Mouse (Mus musculus) monocyte, adult 2 months (primary cell): ENCODE results near the gene Gli1.
A peak's percentile ranks its signal among the peaks of the same experiment; 100 is the strongest.

Experiments used
- DNase-seq, 2 experiments: peaks; one replicate each; pipeline ENCODE4 v3.0.0; 2022; ENCODE audit warnings: low spot score in 2 of 2, low read depth in 1 of 2

Gene Gli1

DNA sequence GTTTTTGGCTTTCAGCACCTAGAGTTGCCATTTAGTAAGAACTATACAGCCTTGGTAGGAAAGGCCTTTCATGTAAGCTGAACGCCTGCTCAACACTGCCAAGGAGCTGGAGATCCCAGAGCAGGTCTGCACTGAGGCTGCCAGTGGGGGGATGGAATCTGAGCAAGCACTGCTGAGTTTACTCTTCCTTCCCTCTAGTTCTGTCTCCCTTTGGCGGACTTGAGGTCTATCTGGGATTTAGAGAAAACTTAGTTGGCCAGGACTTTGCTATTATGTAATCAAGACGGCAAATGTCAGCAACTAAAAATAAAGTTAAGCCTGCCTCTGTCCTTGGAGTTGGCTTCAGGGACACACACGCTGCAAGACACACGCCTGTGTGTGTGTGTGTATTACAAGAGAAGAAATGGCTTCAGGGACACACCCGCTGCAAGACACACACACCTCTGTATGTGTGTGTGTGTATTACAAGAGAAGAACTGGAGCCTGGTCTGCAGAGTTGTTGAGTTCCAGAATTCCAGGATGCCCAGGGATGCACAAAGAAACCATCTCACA, 48.7 kb downstream of the Gli1 start:
- DNase-seq: no peak

DNA sequence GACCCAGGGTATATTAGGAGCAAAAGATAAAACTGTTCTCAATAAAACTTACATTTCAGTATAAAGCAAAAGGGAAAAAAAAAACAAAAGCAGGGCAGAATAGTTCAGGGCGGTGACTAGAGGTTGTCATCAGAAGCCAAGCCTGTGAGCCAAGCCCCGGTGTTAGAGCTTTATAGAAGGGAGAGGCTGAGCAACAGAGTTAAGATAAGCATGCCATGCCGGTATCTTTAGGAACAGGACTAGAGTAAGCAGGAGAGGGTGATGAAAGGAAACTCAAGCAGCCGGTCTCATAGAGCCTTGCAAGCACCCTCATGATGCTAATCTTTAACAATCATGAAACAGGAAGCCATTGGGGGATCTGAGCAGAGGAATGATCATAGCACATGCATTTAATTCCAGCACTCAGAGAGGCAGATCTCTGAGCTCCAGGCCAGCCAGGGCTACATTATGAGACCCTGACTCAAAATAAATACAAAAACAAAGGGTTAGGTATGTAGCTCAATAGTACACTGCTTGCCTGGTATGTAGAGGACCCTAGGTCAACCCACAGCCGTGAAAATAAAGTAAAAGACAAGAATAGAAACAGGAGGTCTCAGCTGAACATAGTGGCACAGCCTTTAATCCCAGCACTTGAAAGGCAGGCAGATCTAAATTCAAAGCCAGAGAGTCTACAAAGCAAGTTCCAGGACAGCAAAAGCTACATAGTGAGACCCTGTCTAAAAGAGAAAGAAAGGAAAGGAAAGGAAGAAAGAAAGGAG, 49.7 kb downstream of the Gli1 start:
- no peak for DNase-seq

DNA sequence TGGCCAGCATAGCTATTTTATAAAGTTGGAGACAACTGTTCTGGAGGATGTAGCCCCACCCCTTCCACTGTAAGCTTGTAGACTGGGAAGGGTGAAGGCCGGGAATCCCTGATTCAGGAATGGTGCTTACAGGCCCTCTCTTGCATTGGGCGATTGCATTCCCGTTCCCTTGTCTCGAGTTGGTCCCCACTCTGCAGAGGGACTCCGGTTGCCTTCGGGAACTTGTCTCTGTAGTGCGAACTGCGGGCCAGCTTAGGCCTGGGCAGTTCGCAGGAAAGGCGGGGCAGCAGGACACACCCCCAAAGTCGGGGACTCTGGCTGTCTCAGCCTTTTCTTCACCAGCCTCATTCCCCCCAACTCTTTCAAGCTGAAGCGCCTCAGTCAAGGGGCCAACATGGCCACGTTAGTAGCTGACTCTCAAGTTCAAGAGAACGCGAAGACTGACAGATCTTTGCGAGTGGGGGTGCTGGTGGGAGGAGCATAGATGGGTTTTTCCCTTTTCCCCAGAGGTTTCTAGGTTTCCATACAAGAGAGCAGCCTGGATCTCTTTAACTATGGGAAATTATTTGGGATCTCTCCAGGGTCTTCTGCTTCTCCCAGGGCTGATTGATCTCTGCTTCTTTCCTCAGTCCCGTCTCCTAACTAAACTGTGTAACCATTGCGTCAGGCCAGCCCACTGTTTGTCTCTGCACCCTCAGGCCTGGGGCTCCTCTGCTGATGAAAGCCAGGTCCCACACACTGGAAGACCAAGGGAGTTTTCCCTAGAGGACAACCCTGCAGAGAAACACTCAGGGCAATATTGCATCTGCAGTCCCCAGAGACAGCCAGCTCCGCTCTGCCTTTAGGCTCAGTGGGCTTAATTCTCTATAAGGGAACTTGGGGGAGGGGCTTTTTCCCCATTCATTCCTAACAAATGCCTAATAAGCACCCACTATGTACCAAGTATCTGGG, 50.6 kb downstream of the Gli1 start:
- peak in 1 of 2 experiments; percentile 50 for DNase-seq

DNA sequence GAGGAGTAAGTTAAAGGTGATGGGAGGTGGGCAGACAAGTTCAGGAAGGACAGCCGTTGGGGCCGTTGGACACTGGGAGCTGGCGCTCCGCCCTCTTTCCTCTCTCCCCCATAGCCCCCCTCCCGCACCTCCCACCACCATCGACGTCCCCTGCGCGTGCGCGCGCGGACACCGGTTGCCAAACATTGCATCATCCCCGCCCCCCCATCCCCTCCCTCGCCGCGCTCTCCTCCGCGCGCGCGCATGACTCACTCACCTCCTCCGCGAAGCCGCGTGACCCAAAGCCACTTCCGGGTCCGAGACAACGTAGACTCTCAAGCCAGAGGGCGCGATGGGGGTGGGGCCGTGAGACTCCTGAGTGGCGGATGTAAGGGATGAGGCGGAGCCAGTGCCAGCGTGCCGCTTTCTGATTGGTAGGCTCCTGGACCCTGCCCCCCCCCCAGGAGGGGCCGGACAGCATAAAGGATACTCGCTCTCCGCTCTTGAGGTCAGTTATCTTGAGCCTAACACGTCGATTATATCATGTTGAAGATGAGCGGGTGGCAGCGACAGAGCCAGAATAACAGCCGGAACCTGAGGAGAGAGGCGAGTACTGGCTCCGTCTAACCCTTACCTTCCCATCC, 51.4 kb downstream of the Gli1 start:
- DNase-seq: peak; percentile 99

DNA sequence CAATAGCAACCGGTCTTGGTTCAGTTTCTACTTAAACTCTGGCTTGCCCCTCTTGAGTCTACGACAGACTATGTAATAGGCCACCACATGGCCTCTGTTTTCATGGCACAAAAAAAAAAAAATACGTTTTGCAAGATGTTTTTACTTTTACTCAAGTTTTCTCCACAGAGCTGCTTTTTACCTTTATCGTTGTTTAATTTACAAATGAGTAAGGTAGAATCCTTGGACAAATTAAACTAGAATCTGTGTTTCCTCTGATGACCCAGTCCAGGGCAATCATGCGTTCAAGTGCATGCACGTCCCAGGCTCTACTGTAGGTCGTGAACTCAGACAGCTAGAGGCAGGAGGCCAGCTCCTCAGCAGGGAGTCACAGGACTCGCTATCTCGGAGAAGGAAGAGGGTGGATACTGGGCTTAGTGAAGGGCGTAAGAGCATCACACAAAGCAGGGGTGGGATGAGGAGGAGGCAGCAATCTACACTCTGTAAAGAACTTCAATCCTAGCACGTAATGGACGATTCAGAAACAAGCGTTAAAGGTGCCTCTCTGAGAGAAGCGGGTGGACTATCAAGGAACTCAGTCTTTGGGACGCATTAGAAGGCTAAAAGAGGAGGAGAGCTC, 52.1 kb downstream of the Gli1 start:
- DNase-seq: peak; percentile 22 to 64

DNA sequence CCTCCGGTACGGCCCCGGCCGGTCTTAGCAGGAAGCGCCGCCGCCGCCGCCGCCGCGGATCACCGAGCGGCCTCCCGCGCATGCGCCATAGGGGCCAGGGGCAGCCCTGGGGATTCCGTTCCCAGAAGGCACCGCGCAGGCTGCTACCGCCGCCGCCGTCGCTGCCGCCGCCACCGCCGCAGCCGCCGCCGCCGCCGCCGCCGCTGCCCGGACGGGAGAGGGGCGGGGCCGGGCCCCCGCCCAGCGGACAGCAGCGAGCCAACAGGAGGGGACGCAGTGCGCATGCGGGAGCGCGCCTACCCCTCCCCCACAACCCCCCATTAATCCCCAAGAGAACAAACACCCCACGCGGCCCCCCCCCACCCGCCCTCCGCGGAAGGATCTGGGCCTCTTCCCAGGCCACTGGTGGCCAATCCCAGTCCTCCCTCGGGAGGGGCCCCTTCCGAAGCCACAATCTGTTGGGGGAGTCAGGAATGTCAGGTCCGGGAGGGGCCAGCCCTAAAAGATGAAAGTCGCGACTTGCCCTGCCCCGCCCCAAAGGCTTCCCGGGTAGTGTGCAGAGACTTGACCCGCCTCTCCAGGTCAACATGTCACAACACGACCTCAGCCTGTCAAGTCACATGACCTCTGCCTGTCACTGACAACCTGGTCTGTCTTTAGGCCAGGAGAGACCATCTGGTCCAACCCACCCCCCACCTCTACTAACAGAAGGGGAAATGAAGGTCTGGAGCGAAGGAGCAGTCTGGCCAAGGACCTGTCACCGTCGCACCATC, 52.8 kb downstream of the Gli1 start, which contains the start of gene Mbd6:
Mbd6 (minus strand) TSS at position 219 of the 773 bp plus-strand sequence.
- DNase-seq: peak; percentile 84 to 86

DNA sequence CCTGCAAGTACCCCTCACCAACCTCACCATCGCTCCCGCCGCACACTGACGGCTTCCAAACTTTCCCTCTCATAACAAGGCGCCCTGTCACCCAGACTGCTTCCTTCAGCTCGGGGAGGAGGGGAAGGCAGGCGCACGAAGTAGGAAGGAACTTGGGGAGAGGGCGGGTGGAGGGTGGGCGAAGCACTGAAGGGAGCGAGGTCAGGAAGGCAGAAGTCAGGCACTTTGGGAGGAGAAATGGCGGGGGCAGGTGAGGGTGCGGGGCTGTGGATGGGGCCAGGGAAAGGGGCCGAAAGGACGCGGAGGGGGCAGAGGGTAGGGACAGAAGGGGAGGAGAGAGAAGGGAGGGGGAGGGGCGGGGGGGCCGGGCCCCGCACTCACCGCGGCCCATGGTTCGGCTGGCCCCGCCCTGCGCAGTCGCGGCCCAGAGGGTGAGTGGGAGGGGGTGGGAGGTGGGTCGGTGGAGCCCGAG, 53.4 kb downstream of the Gli1 start:
- DNase-seq: peak in 1 of 2 experiments; percentile 37

DNA sequence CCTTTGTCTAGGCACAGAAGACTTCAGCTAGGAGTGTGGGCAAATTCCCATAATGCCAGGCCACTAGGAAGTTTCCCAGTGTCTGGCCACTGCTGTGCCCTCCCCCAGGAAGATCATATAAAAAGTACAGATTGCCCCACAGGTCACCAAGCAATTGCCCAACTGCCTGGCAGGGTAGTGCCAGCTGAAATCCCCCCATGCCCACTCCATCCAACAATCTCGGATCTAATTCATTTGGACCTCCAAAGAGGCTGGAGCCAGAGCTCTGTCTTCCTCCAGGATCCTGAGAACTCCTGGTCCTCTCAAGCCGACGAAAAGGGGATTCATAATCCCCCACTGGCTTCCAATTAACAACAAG, 53.9 kb downstream of the Gli1 start:
- no peak for DNase-seq

DNA sequence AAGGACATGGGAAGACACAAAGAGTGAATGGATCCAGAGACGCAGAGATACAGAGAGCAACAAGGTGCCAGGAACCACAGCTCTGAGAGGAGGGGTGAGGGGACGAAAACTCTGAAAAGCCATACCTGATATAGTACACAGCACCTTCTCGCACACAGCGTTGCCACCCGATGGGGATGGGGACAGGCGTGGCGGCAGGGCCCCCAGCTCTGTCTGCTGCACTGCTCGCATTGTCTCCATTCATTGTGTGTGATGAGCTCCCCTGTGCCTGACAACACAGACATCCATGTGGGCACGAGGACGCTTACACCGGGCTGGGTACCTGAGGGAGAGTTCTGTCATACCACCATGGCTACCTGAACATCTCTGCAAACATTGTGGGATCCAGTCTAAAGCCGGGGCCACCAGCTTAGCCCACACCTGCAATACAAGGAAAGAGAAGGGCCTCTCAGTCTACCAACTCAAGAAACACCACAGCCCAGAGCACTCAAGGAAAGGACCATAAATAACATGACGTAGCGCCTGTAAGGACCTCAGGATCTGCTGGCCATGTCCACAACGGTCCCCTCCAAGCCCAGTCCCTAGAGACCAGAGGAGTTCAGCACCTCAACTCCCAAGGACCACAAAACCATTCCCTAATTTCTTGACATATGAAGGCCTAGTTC, 54.4 kb downstream of the Gli1 start:
- no peak for DNase-seq

DNA sequence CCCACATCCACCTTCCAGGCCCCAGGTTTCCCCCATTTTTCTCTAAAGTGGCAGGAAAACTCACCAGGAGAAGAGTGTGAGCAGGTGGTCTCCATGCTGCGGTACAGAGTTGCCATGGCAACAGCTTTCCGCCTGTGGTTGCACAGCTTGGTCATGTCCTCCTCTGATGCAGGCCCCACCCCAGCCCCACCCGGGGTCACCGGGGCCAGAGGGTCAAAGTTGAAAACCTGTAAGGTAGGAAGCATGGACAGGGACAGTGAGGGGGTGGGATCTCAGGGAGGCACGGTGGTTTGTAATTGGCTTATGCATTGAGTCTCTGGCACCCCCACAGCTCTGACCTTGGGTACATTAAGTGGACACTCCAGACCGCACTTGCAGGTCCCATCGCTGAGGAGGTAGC, 55.0 kb downstream of the Gli1 start:
- no peak for DNase-seq

DNA sequence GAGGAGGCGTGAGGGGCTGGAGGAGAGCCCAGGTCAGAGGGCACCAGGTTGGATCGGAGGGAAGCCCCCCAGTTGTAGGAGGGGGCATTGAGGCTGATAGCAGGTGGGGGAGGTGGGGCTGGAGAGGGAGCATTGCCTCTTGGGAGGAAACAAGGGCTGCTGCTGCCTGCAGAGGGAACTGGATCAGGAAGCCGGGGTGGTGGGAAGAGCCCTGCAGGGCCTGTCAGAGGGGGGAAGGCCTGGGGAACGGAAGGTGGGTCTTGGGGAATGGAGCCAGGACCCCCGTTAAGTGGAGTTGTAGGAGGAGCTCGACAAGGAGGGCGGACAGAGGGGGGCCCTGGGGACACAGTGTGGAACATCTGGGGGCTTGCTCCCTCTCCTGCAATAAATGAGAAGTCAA, 55.6 kb downstream of the Gli1 start:
- no peak for DNase-seq

DNA sequence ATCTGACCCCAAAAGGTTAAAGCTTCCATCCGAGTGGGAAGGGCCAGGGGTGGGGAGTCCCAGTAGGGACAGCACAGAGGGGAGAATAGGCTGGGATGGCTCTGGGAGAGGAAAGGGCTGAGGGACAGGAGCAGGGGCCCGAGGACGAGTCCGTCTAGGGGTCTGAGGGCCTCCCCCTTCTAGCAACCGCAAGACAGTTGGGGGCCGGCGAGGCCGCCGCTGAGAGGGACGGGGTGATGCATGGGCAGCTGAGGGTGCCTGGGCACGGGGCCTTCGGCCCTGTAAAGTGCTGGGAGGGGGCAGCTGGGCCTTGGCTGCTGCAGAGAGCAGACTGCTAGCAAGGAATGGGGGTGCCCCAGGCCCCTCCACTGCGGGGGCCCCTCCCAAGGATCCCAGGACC, 56.1 kb downstream of the Gli1 start:
- no peak for DNase-seq

DNA sequence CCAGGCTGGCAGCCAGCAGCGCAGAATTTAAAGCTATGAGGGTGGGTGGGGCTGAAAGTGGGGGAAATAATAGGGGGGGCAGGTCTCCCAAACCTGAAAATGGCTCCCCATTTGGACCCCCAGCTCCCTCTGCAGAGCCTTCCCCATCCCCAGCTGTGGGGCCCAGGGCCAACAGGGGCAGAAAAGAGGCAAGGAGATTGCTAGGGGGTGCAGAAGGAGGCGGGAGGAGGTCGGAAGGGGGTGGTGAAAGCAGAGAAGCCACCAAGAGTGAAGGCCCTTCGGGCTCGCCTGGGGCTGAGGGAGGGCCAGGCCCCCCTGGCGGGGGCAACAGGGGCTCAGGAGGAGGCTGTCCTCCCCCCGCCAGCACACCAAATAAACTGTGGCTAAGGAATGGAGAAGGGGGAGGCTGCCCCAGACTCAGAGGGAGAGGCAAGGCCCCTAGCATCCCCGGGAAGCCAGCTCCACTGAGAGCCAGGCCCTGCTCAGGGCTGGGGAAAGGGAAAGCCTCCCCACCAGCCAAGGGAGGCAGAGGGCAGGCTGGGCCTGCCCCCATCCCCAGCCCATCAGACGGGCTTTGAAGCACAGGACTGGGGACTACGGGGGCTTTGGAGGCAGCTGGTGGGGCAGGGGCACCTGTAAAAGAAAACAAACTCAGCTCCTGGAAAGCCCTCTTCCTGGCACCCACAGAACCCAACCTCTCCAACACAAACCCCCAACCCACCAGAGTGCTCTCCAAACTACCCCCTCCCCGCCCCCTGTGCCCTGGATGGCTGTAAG, 56.9 kb downstream of the Gli1 start:
- DNase-seq: no peak

DNA sequence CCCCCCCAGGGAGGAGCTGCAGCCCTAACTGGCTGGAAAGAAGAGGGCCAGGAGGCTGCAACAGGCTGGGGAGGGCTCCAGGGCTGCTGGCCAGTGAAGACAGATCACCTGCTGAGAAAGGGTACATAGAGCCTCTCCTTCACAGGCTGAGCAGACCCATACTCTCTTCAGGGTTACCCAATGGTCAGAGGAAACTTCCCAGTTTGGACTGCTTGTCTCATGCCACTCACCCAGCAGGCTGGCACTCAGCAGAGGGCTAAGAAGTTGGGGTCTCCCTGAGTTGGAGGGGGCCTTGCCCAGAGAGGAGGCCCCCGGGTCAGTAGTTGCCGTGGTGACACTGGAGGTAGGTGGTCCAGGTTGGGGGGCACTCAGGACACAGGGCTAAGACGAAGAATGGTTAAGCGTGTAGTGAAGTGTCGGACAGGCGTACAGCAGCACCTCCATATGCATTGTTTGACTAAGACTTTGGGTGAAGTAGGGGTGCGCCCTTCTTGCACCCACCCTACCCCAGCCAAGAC, 57.6 kb downstream of the Gli1 start:
- no peak for DNase-seq

DNA sequence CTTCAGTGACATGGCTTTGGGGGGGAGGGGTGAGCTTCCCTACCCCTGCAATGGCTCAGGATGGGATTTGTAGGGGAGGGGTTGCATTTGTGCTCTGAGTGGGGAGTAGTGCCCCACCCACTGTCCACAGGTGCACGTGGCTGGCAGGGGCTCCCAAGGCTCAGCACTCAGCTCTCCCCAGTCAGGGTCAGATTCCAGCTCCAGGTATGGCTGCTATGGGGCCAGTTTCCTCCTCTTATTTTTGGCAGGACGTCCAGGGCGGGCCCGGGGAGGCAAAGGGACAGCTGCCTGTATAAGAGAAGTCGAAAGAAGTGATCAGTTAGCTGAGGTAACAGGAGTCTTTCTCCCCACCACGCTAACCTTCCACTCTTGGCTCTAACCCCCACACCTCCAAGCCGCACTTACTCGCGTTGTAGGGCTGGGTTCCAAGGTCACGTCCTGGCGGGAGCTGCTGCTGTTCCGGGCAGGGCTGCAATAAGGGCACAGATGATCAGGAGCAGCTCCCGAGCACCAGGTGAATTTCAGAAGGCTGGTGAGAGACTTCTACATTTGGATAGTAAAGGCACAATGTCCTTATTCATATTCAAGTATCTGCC, 59.1 kb downstream of the Gli1 start:
- no peak for DNase-seq

DNA sequence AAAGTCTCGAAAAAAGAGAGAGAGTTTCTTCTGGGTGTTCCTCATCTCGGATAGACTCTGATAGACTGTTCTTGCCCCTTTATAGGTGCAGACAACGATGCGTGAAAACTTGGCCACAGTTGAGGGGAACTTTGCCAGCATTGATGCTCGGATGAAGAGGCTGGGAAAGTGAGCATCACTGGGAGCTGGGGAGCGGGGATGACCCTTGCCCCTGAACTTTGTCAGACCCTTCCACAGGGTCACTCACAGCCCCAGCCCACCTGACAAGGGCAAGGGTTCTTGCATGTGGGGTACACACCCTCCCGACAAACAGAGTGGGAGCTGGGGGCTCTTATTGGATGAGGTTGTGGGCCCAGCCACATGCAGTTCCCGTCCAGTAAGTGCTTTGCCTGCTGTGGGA, 60.5 kb downstream of the Gli1 start:
- DNase-seq: no peak
